Mouse (Mus musculus) megakaryocyte, adult 5-6 weeks (primary cell): ENCODE measurements around the gene Ints5. TPM values are rescaled to one million over a fixed set of nuclear protein-coding genes. Genes with fewer than 3 reads are reported as not detected.
"Not testable (repeated sequence)": the region's sequence is repeated elsewhere in the genome, so short reads cannot be mapped to it uniquely, and the experiment has no call there.

Experiments used
- ATAC-seq: 2 replicates; pipeline ENCODE4 v1.8.0; 2016; ENCODE audit warnings: mild to moderate bottlenecking, inconsistent platforms; ENCODE audit not compliant: poor library complexity, severe bottlenecking
- total RNA-seq, 2 experiments: library from RNA; stranded (forward) in 1 of 2; stranded (reverse) in 1 of 2; fragments of 153-499, 151-499 nt in 1 of 2; fragments of 221-1000, 200-1000 nt in 1 of 2; gene quantifications; 2 replicates each; pipeline versions ENCODE4 v1.2.3 to v1.2.4; 2015 to 2017

Ints5 gene
- total RNA-seq, 2 experiments from 2014 or later, result 9.1 to 10.2 TPM

DNA sequence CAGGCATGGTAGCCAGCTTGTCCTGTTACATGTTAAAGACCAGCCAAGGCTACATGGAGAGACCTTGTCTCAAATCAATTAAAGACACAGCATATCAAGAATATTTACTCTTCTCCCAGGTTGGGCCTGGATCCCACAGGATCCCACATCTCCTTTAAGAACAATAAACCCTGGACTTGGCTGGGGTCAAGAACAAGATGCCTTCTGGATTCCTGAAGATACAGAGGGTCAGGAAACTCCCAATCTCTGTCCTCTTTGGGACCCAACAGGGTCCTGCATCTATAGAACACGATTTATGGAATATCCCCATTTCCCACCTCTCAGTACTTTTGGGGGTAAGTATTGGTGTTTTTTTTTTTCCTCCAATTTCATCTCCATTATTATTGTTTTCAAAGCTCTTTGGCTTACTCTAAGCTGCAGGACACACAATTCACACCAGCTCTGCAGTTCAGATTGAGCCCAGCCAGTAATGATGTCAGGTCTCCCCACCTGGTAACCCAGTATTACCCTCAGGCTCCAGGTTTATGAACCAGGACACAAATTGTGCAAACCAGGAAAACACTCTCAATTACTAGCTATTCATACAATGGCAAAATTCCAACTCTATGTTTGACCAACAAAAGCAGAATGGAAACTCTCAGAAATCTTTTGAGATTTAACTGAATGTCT is 5.8 kb upstream of the Ints5 start:
- ATAC-seq, result no peak

- no peak for ATAC-seq
Measured at GRCm38 (mm10) chr19:8887585-8888463, 5.0 kb upstream of the Ints5 start.

DNA sequence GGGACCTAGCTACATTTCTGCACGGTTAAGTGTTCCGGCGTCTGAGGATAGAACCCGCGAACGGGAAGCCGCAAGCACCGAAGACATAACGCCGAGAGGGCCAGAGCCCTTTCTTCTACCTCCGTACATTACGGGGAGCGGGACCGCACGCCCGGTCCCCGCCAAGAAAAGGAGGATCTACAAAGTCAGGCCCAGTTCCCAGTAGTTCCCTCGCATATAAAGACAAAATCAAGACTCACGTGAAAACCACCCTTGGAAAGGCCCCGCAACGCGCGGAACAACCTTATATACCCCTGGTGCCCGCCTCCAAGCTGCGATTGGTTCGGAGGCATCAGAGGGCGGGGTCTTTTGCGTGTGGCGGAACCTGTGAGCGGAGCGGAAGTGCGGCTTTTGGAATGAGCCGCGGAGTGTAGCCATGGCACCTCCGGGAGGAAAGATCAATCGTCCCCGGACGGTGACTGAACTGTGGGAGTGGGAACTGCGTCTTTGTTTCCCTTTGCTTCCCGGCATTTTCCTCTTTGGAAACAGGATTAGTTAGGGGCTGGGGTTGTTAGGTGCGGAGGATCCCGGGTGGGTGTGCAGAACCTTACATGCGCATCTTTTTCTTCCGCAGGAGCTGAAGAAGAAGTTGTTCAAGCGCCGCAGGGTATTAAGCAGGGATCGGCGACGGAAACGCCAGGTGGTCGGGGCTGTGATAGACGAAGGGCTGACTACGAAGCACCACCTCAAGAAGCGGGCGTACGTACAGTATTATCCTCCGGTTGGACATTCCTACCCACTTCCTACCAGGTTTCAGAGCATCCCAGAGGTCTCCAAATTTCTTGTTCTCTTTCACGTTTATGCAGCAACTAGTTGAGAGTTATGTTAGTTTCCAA is 4.1 kb upstream of the Ints5 start, which contains the start of the genes 1810009A15Rik and Gm49416:
TSS of gene 1810009A15Rik (plus strand) at position 343 of the 875 bp plus-strand sequence.
TSS of gene Gm49416 (plus strand) at position 416 of the 875 bp plus-strand sequence.
- peak; percentile 95 for ATAC-seq

DNA sequence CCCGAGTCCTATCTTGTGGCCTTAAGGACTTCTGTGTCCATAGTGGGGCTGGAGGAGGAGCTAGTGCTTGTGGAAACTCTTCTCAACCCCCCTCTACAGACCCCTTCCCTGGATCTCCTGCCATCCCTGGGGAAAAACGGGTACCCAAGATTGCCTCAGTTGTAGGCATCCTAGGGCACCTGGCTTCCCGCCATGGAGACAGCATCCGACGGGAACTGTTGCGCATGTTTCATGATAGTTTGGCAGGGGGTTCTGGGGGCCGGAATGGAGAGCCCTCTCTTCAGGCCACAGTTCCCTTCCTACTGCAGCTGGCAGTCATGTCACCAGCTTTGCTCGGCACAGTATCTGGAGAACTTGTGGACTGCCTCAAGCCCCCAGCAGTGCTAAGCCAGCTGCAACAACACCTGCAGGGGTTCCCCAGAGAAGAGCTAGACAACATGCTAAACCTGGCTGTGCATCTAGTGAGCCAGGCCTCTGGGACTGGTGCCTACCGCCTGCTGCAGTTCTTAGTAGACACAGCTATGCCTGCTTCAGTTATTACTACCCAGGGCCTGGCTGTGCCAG is 2.7 kb downstream of the Ints5 start:
- ATAC-seq, result no peak

DNA sequence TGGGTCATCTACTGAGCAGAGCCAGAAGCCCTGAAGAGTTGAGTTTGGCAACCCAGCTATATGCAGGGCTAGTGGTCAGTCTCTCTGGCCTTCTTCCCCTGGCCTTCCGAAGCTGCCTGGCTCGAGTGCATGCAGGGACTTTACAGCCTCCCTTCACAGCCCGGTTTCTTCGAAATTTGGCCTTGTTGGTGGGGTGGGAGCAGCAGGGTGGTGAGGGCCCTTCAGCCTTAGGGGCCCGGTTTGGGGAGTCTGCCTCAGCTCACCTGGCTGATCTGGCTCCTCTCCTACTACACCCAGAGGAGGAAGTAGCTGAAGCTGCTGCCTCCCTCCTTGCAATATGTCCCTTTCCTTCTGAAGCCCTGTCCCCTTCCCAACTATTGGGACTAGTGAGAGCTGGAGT is 3.4 kb downstream of the Ints5 start:
- ATAC-seq, result not testable (repeated sequence)

- 0 out of 2 replicates have a peak, but pooled peaks have one; percentile 0 for ATAC-seq
Measured at GRCm38 (mm10) chr19:8897211-8897864, 4.5 kb downstream of the Ints5 start.

DNA sequence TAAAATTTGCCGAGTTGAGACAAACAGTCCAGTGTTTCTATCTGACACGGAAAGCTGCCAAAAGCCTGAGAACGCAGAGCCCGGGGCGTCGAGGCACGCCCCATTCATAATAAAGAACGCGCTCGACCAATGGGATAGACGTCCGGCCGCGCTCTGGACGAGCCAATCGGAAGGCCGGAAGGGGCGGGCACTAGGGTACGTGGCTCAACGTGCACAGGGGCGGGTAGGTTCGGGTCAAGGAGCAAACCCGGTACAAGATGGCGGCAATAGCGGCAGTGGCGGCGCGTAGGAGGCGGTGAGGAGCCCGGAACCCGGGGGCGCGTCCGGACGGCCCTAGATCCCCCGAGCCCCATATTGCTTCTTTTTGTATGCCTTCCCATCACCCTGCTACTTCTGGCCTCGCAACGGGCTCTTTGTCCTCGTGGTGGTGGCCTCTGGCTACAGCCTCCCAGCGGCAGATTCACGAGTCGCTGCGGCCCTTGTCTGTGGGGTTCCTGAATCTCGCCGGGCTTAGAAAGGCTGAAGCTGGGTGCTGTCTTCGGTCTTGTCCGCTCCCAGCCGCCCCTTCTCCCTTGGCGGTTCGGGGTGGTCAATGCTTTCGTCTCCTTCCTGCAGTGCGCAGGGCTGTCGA is 5.2 kb downstream of the Ints5 start, which contains the start of gene Ganab:
TSS of gene Ganab (plus strand) at position 207 of the 631 bp plus-strand sequence.
- peak; percentile 99 for ATAC-seq

GRCm38 (mm10) chr19:8898576-8898975 is 5.8 kb downstream of the Ints5 start:
- no peak for ATAC-seq

GRCm38 (mm10) chr19:8899079-8899478 is 6.3 kb downstream of the Ints5 start:
- no peak for ATAC-seq

DNA sequence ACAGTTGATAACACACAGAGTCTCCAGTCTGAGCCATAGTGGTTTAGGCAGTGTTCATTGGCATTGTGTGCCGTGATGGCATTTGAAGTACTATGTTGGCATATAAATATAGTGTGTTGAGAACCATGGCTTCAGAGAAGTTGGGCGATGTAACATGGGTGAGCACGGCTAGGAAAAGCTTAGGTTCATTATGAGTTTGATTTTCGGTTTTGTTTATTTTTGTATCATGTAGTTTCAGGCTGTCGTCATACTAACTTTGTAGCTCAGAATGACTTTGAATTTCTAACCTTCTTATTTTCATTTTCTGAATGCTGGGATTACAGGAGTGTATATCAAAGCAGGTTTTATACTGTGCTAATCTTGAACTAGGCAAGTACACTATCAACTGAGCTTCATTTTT is 10.6 kb downstream of the Ints5 start:
- no peak for ATAC-seq

DNA sequence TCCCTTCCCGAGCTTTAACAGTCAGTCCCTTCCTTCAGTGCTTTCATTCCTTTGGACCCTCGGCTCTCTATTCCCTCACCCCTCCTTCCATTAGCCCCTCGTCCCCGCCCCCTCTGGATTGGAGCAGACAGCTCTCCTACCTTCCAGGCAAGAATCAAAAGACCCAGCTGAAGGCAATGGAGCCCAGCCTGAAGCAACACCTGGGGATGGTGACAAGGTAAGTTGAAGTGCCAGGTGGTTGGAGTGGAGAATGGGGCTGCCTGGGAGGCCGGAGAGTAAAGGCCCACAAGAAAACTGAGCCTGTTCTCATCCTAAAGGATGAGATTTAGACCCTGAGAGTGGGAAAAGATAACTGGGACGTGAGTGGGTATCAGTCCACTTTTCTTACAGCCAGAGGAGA is 15.7 kb downstream of the Ints5 start:
- ATAC-seq, result no peak

GRCm38 (mm10) chr19:8911810-8912209 is 19.0 kb downstream of the Ints5 start:
- no peak for ATAC-seq

GRCm38 (mm10) chr19:8914212-8914611 is 21.4 kb downstream of the Ints5 start:
- ATAC-seq, result no peak

DNA sequence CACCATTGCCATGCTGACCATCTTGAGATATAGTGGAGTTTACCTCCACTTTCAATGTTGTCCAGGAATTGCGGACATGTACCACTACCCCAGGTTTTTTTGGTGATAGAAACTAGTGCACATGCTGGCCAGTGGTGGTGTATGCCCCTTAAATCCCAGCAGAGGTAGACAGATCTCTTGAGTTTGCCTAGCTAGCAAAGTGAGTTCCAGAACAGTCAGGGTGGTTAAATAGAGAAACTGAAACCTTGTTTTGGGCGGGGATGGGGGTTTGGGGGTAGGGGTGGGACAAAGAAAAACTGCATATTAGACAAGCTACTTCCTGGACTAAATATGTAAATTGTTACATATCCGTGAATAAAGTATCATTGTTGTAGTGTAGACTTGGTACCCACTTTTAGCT is 26.2 kb downstream of the Ints5 start:
- no peak for ATAC-seq

GRCm38 (mm10) chr19:8919684-8920072 is 26.9 kb downstream of the Ints5 start:
- ATAC-seq, result no peak

GRCm38 (mm10) chr19:8920073-8920736 is 27.4 kb downstream of the Ints5 start, which contains the start of gene B3gat3:
B3gat3 (plus strand) TSS chr19:8920374.
- ATAC-seq, result peak; percentile 97

GRCm38 (mm10) chr19:8920836-8921291 is 28.1 kb downstream of the Ints5 start:
- 0 out of 2 replicates have a peak, but pooled peaks have one; percentile 2 for ATAC-seq

GRCm38 (mm10) chr19:8921741-8922140 is 28.9 kb downstream of the Ints5 start:
- no peak for ATAC-seq

- ATAC-seq, result peak; percentile 16; the same call in 1 of the 2 replicates
Measured at GRCm38 (mm10) chr19:8926766-8927165, 34.0 kb downstream of the Ints5 start.
